Mouse (Mus musculus) liver, postnatal 0 days (tissue): ENCODE measurements at regions not wholly inside any gene's neighbourhood (a gene's known extent, or its start where the extent isn't known, plus 50 kb on each side); places are given as distances from the start of the nearest gene placed in this dataset.

Experiments
- CTCF ChIP-seq: sonication (generic); IDR thresholded peaks from 2 replicates; pipeline ENCODE4 v1.5.1; 2016; ENCODE audit warnings: antibody characterized with exemption, low read depth
- EP300 ChIP-seq: IDR thresholded peaks from 2 replicates; pipeline ENCODE4 v1.6.1; 2016; ENCODE audit warnings: antibody characterized with exemption, low read depth, mild to moderate bottlenecking

- TF ChIP-seq CTCF: peak; percentile 84
- no peak for TF ChIP-seq EP300
Observed at GRCm38 (mm10) chr16:50841677-50842580, 251.0 kb upstream of the Ccdc54 start.
